Mouse (Mus musculus): ENCODE data around the gene S100a3. TPM values are rescaled to one million over a fixed set of nuclear protein-coding genes. Genes with fewer than 3 reads are reported as not detected.
A peak's percentile ranks its signal among the peaks of the same experiment; 100 is the strongest.

Gene S100a3
- polyA plus RNA-seq, 1 experiment from 2014 or later, result not detected

DNA sequence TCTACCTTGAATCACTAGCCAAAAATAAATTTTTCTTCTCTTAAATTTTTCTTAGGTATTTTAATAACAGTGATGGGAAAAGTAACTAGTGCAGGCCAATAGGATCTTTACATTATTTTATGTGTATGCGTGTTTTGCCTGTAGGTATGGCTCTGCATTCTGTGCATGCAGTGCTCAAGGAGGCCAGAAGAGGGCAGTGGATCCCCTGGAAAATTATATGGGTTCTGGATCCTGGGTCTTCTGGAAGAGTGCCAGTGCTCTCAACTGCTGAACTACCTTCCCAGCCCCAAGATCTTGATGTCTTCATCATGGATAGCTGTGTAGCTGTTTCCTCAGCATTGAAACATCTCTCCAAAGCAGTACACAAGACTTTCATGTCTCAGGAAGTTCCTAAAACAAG is 21.8 kb downstream of the S100a3 start:
- Histone ChIP-seq H3K9ac (ENCODE audit: low read length) (no peak overlapping the region), H3K36me3 (ENCODE audit: control insufficient read depth, insufficient read depth, low read length) (no peaks in the 10 kb centered on the region), H3K4me1 (ENCODE audit: control insufficient read depth, insufficient read depth, low read length) (no peaks in the 10 kb centered on the region), H3K4me3 (ENCODE audit: low read depth, low read length) (no peak overlapping the region), H3K27me3 (ENCODE audit: control insufficient read depth, insufficient read depth, low read length) (no peaks in the 10 kb centered on the region), H3K27ac (ENCODE audit: low read depth, low read length) (no peak overlapping the region), H3K9me3 (ENCODE audit: control insufficient read depth, low read length) (no peaks in the 10 kb centered on the region; the same call in 1 of the 2 replicates), H3K4me2 (no peak overlapping the region)
- WGBS, result 92% methylated on average over 1 of the region's 1 CpGs
- ATAC-seq (ENCODE audit: low FRiP score) (no peak), DNase-seq (ENCODE audit: low spot score, missing footprints) (peak; percentile 81)

GRCm38 (mm10) chr3:90582556-90582955 is 22.2 kb downstream of the S100a3 start:
- DNase-seq (ENCODE audit: low spot score, missing footprints) (peak; percentile 68), ATAC-seq (ENCODE audit: low FRiP score) (no peak)
- Histone ChIP-seq H3K27me3 (ENCODE audit: control insufficient read depth, insufficient read depth, low read length) (no peaks in the 10 kb centered on the region), H3K36me3 (ENCODE audit: control insufficient read depth, insufficient read depth, low read length) (no peaks in the 10 kb centered on the region), H3K4me1 (ENCODE audit: control insufficient read depth, insufficient read depth, low read length) (no peaks in the 10 kb centered on the region), H3K4me3 (ENCODE audit: low read depth, low read length) (no peak overlapping the region), H3K9me3 (ENCODE audit: control insufficient read depth, low read length) (no peaks in the 10 kb centered on the region; the same call in 1 of the 2 replicates), H3K27ac (ENCODE audit: low read depth, low read length) (no peak overlapping the region), H3K4me2 (no peak overlapping the region), H3K9ac (ENCODE audit: low read length) (no peak overlapping the region)
- WGBS, result 85% methylated on average over 4 of the region's 4 CpGs

- ATAC-seq (ENCODE audit: low FRiP score) (no peak), DNase-seq (ENCODE audit: low spot score, missing footprints) (peak; percentile 57)
- Histone ChIP-seq H3K27ac (ENCODE audit: low read depth, low read length) (no peak overlapping the region), H3K27me3 (ENCODE audit: control insufficient read depth, insufficient read depth, low read length) (no peaks in the 10 kb centered on the region), H3K4me3 (ENCODE audit: low read depth, low read length) (no peak overlapping the region), H3K4me1 (ENCODE audit: control insufficient read depth, insufficient read depth, low read length) (no peaks in the 10 kb centered on the region), H3K9ac (ENCODE audit: low read length) (no peak overlapping the region), H3K9me3 (ENCODE audit: control insufficient read depth, low read length) (no peaks in the 10 kb centered on the region; the same call in 1 of the 2 replicates), H3K4me2 (no peak overlapping the region), H3K36me3 (ENCODE audit: control insufficient read depth, insufficient read depth, low read length) (no peaks in the 10 kb centered on the region)
- WGBS, result 56% methylated on average over 3 of the region's 3 CpGs
Observed at GRCm38 (mm10) chr3:90583893-90584292, 23.5 kb downstream of the S100a3 start.

- ATAC-seq (ENCODE audit: low FRiP score) (peak; percentile 47), DNase-seq (ENCODE audit: low spot score, missing footprints) (peak; percentile 92)
- H3K4me2 ChIP-seq, result no peak overlapping the region
- no peaks in the 10 kb centered on the region for H3K36me3 ChIP-seq (ENCODE audit: control insufficient read depth, insufficient read depth, low read length)
- H3K4me1 ChIP-seq (ENCODE audit: control insufficient read depth, insufficient read depth, low read length), result no peaks in the 10 kb centered on the region
- no peak overlapping the region for H3K27ac ChIP-seq (ENCODE audit: low read depth, low read length)
- H3K9ac ChIP-seq (ENCODE audit: low read length), result no peak overlapping the region
- no peak overlapping the region for H3K4me3 ChIP-seq (ENCODE audit: low read depth, low read length)
- no peaks in the 10 kb centered on the region for H3K27me3 ChIP-seq (ENCODE audit: control insufficient read depth, insufficient read depth, low read length)
- 32% methylated on average over 5 of the region's 5 CpGs for WGBS
- H3K9me3 ChIP-seq (ENCODE audit: control insufficient read depth, low read length), result no peaks in the 10 kb centered on the region; the same call in 1 of the 2 replicates
Observed at GRCm38 (mm10) chr3:90585595-90585994, 25.2 kb downstream of the S100a3 start.

- ATAC-seq (ENCODE audit: low FRiP score) (no peak), DNase-seq (ENCODE audit: low spot score, missing footprints) (no peak)
- no peak overlapping the region for H3K4me3 ChIP-seq (ENCODE audit: low read depth, low read length)
- no peaks in the 10 kb centered on the region for H3K27me3 ChIP-seq (ENCODE audit: control insufficient read depth, insufficient read depth, low read length)
- 83% methylated on average over 15 of the region's 15 CpGs for WGBS
- H3K27ac ChIP-seq (ENCODE audit: low read depth, low read length), result no peak overlapping the region
- no peak overlapping the region for H3K4me2 ChIP-seq
- no peaks in the 10 kb centered on the region; the same call in 1 of the 2 replicates for H3K9me3 ChIP-seq (ENCODE audit: control insufficient read depth, low read length)
- H3K9ac ChIP-seq (ENCODE audit: low read length), result no peak overlapping the region
- H3K36me3 ChIP-seq (ENCODE audit: control insufficient read depth, insufficient read depth, low read length), result no peaks in the 10 kb centered on the region
- H3K4me1 ChIP-seq (ENCODE audit: control insufficient read depth, insufficient read depth, low read length), result no peaks in the 10 kb centered on the region
Observed at GRCm38 (mm10) chr3:90586016-90586643, 25.8 kb downstream of the S100a3 start.

GRCm38 (mm10) chr3:90586906-90587305 is 26.5 kb downstream of the S100a3 start:
- H3K4me2 ChIP-seq, result no peak overlapping the region
- 72% methylated on average over 10 of the region's 10 CpGs for WGBS
- H3K27me3 ChIP-seq (ENCODE audit: control insufficient read depth, insufficient read depth, low read length), result no peaks in the 10 kb centered on the region
- no peak overlapping the region for H3K4me3 ChIP-seq (ENCODE audit: low read depth, low read length)
- DNase-seq (ENCODE audit: low spot score, missing footprints) (no peak), ATAC-seq (ENCODE audit: low FRiP score) (no peak)
- no peaks in the 10 kb centered on the region for H3K4me1 ChIP-seq (ENCODE audit: control insufficient read depth, insufficient read depth, low read length)
- H3K36me3 ChIP-seq (ENCODE audit: control insufficient read depth, insufficient read depth, low read length), result no peaks in the 10 kb centered on the region
- no peak overlapping the region for H3K9ac ChIP-seq (ENCODE audit: low read length)
- H3K27ac ChIP-seq (ENCODE audit: low read depth, low read length), result no peak overlapping the region
- no peaks in the 10 kb centered on the region; the same call in 1 of the 2 replicates for H3K9me3 ChIP-seq (ENCODE audit: control insufficient read depth, low read length)

DNA sequence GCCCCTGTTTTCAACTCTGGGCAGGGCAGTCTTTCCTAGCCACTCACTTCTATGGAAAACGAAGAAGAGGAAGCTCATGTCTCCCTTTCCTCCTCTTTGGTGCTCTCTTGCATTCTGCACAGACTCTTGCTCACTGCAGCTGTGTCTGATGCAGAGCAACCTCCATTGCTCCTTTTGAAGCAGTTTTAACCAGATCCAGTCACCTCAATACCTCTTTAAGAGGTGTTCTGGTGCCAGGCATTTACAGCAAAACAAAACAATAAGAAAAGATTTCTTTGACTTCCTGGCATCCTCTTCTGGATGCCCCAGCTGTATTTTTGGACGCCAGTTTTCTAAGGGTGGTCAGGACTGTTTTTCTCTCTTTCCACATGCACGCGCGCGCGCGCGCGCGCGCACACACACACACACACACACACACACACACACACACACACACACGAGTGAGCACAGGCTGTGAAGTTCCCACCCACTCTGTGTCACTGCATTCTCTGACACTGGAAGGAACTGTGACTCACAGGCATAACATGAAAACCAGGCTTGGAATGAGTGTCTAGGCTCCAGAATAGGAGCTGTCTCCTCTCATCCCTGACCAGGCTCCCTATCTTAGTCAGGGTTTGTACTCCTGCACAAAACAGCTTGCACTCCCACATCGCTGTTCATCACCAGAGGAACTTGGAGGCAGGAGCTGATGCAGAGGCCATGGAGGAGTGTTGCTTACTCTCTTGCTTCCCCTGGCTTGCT is 27.2 kb downstream of the S100a3 start:
- H3K27me3 ChIP-seq (ENCODE audit: control insufficient read depth, insufficient read depth, low read length), result no peaks in the 10 kb centered on the region
- H3K9me3 ChIP-seq (ENCODE audit: control insufficient read depth, low read length), result no peaks in the 10 kb centered on the region
- H3K36me3 ChIP-seq (ENCODE audit: control insufficient read depth, insufficient read depth, low read length), result no peaks in the 10 kb centered on the region
- H3K4me1 ChIP-seq (ENCODE audit: control insufficient read depth, insufficient read depth, low read length), result no peaks in the 10 kb centered on the region
- H3K9ac ChIP-seq (ENCODE audit: low read length), result no peak overlapping the region
- DNase-seq (ENCODE audit: low spot score, missing footprints), result no peak
- WGBS, result 92% methylated on average over 14 of the region's 14 CpGs
- H3K4me2 ChIP-seq, result no peak overlapping the region
- no peak overlapping the region for H3K4me3 ChIP-seq (ENCODE audit: low read depth, low read length)
- ATAC-seq (ENCODE audit: low FRiP score), result no peak
- no peak overlapping the region for H3K27ac ChIP-seq (ENCODE audit: low read depth, low read length)

DNA sequence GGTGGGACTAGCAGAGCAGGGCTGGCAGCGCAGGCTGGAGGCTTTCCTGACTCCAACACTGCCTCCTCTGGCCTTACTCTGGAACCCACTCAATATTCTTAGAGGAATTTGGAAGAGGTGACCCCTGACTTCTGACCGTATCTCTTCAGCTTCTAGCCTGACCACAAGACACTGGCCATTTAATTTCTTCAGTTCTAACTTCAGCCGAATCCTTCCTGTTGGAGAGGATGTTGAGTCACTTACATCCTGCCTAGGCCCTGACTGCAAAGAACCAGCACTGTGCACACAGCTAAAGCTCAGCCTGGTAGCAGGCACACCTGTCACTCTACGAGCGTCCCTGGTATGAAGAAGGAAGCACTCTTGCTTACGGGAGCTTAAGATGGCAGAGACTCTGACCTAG is 29.0 kb downstream of the S100a3 start:
- no peaks in the 10 kb centered on the region for H3K4me1 ChIP-seq (ENCODE audit: control insufficient read depth, insufficient read depth, low read length)
- 87% methylated on average over 6 of the region's 6 CpGs for WGBS
- H3K9ac ChIP-seq (ENCODE audit: low read length), result no peak overlapping the region
- H3K4me3 ChIP-seq (ENCODE audit: low read depth, low read length), result no peak overlapping the region
- H3K9me3 ChIP-seq (ENCODE audit: control insufficient read depth, low read length), result no peaks in the 10 kb centered on the region
- H3K27ac ChIP-seq (ENCODE audit: low read depth, low read length), result no peak overlapping the region
- H3K27me3 ChIP-seq (ENCODE audit: control insufficient read depth, insufficient read depth, low read length), result no peaks in the 10 kb centered on the region
- DNase-seq (ENCODE audit: low spot score, missing footprints) (no peak), ATAC-seq (ENCODE audit: low FRiP score) (no peak)
- no peak overlapping the region for H3K4me2 ChIP-seq
- no peaks in the 10 kb centered on the region for H3K36me3 ChIP-seq (ENCODE audit: control insufficient read depth, insufficient read depth, low read length)

- Histone ChIP-seq H3K4me2 (no peak within 1 kb of the TSS), H3K27me3 (ENCODE audit: control insufficient read depth, insufficient read depth, low read length) (no peaks in the 10 kb centered on the region), H3K9me3 (ENCODE audit: control insufficient read depth, low read length) (no peaks in the 10 kb centered on the region), H3K4me1 (ENCODE audit: control insufficient read depth, insufficient read depth, low read length) (no peaks in the 10 kb centered on the region), H3K27ac (ENCODE audit: low read depth, low read length) (no peak within 1 kb of the TSS), H3K9ac (ENCODE audit: low read length) (no peak within 1 kb of the TSS), H3K36me3 (ENCODE audit: control insufficient read depth, insufficient read depth, low read length) (no peaks in the 10 kb centered on the region), H3K4me3 (ENCODE audit: low read depth, low read length) (no peak within 1 kb of the TSS)
- no peak for ATAC-seq (ENCODE audit: low FRiP score)
- no peak for DNase-seq (ENCODE audit: low spot score, missing footprints)
- WGBS, result 83% methylated on average over 8 of the region's 8 CpGs
Observed at GRCm38 (mm10) chr3:90589947-90590346, 29.6 kb downstream of the S100a3 start, which contains the start of gene S100a2. S100a2 (plus strand) TSS chr3:90590247.

Data from midbrain, embryonic 11.5 days (tissue).